Mouse (Mus musculus): ENCODE measurements around the gene Duxbl2.
"Not testable (repeated sequence)": the region's sequence is repeated elsewhere in the genome, so short reads cannot be mapped to it uniquely, and the experiment has no call there.

- TF ChIP-seq CTCF (IDR thresholded peaks at IDR 0.05; ENCODE audit: borderline replicate concordance, insufficient read depth, low read length); POLR2A (IDR thresholded peaks at IDR 0.05; ENCODE audit: low read depth, low read length): not testable (repeated sequence)
Measured at GRCm38 (mm10) chr14:26097622-26098021, 20.5 kb upstream of the Duxbl2 start.

All from embryonic fibroblast, embryonic 13.5 days (primary cell).